Mouse (Mus musculus): Measurements from ENCODE around the gene H2-Q7.
"Not testable (repeated sequence)": the region's sequence is repeated elsewhere in the genome, so short reads cannot be mapped to it uniquely, and the experiment has no call there.

H2-Q7 gene

GRCm38 (mm10) chr17:35437386-35437936, 1.5 kb upstream of the H2-Q7 start:
- DNase-seq (ENCODE audit: low spot score in 2 of 2), result not testable (repeated sequence)

GRCm38 (mm10) chr17:35438395-35438794, 560 bp upstream of the H2-Q7 start:
- not testable (repeated sequence) for DNase-seq (ENCODE audit: low spot score in 2 of 2)

GRCm38 (mm10) chr17:35439295-35439747, 366 bp downstream of the H2-Q7 start:
- not testable (repeated sequence) for DNase-seq (ENCODE audit: low spot score in 2 of 2)

- not testable (repeated sequence) for DNase-seq (ENCODE audit: low spot score in 2 of 2)
Observed at GRCm38 (mm10) chr17:35439925-35440645, 1.1 kb downstream of the H2-Q7 start.

- DNase-seq (ENCODE audit: low spot score in 2 of 2), result not testable (repeated sequence)
Observed at GRCm38 (mm10) chr17:35442376-35442775, 3.4 kb downstream of the H2-Q7 start.

- not testable (repeated sequence) for DNase-seq (ENCODE audit: low spot score in 2 of 2)
Observed at GRCm38 (mm10) chr17:35444510-35444909, 5.6 kb downstream of the H2-Q7 start.

- not testable (repeated sequence) for DNase-seq (ENCODE audit: low spot score in 2 of 2)
Observed at GRCm38 (mm10) chr17:35458247-35458646, 19.3 kb downstream of the H2-Q7 start.

GRCm38 (mm10) chr17:35460513-35461341, 21.8 kb downstream of the H2-Q7 start:
- not testable (repeated sequence) for DNase-seq (ENCODE audit: low spot score in 2 of 2)

- DNase-seq (ENCODE audit: low spot score in 2 of 2), result not testable (repeated sequence)
Observed at GRCm38 (mm10) chr17:35465651-35466050, 26.7 kb downstream of the H2-Q7 start.

GRCm38 (mm10) chr17:35468936-35469335, 30.0 kb downstream of the H2-Q7 start:
- DNase-seq (ENCODE audit: low spot score in 2 of 2), result not testable (repeated sequence)

GRCm38 (mm10) chr17:35469842-35470751, 31.1 kb downstream of the H2-Q7 start, which contains the start of gene H2-Q10:
H2-Q10 (plus strand) TSS chr17:35470089.
- DNase-seq (ENCODE audit: low spot score in 2 of 2), result no peak

- DNase-seq (ENCODE audit: low spot score in 2 of 2), result peak; percentile 49 to 70
Observed at GRCm38 (mm10) chr17:35484066-35484465, 45.1 kb downstream of the H2-Q7 start.

GRCm38 (mm10) chr17:35485702-35486101, 46.7 kb downstream of the H2-Q7 start:
- no peak for DNase-seq (ENCODE audit: low spot score in 2 of 2)

GRCm38 (mm10) chr17:35486726-35487125, 47.8 kb downstream of the H2-Q7 start:
- no peak for DNase-seq (ENCODE audit: low spot score in 2 of 2)

- DNase-seq (ENCODE audit: low spot score in 2 of 2), result no peak
Observed at GRCm38 (mm10) chr17:35488041-35488440, 49.1 kb downstream of the H2-Q7 start.

GRCm38 (mm10) chr17:35490320-35490719, 51.4 kb downstream of the H2-Q7 start:
- DNase-seq (ENCODE audit: low spot score in 2 of 2), result no peak
